Mouse (Mus musculus): ENCODE measurements at regions not wholly inside any gene's neighbourhood (a gene's known extent, or its start where the extent isn't known, plus 50 kb on each side); places are given as distances from the start of the nearest gene placed in this dataset.

DNA sequence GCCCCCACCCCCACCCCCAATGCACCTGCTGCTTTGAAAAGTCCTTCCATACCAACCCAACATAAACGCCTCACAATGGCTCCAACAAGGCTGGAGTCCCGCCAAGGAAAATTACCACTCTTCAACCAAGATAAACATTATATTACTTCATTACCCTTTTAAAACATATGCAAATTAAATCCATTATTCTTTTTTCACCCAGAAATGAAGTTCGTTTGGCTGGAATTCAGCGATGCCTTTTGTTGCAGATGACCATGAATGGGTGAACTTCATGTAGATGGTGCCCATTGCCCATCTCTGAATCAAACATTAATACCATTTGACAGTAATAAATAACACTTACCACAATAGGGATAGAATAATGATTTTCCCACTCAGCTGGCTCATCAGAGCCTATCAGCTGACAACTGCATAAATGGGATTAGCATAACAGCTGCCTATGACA lies 188.1 kb upstream of the Tox3 start:
- no peak overlapping the region for H3K4me3 ChIP-seq (ENCODE audit: low read depth, low read length)
- ATAC-seq (replicated peaks; ENCODE audit: low FRiP score) (no peak), DNase-seq (ENCODE audit: low spot score) (no peak)
- no peaks in the 10 kb centered on the region for H3K27me3 ChIP-seq (replicated peaks; ENCODE audit: control insufficient read depth, insufficient read depth, low read length)
- H3K9me3 ChIP-seq (ENCODE audit: control insufficient read depth, low read length): no peaks in the 10 kb centered on the region
- no peak overlapping the region for H3K4me2 ChIP-seq
- H3K36me3 ChIP-seq (ENCODE audit: control insufficient read depth, insufficient read depth, low read length): no peaks in the 10 kb centered on the region
- WGBS: 83% methylated on average over 4 of the region's 4 CpGs
- H3K9ac ChIP-seq (ENCODE audit: low read depth, low read length): no peak overlapping the region
- H3K4me1 ChIP-seq (replicated peaks; ENCODE audit: control insufficient read depth, insufficient read depth, low read length): no peaks in the 10 kb centered on the region
- H3K27ac ChIP-seq (ENCODE audit: low read depth, low read length): no peak overlapping the region

GRCm38 (mm10) chr8:90535515-90536156 lies 187.5 kb upstream of the Tox3 start:
- WGBS: 76% methylated on average over 8 of the region's 8 CpGs
- DNase-seq (ENCODE audit: low spot score) (no peak), ATAC-seq (replicated peaks; ENCODE audit: low FRiP score) (no peak)

DNA sequence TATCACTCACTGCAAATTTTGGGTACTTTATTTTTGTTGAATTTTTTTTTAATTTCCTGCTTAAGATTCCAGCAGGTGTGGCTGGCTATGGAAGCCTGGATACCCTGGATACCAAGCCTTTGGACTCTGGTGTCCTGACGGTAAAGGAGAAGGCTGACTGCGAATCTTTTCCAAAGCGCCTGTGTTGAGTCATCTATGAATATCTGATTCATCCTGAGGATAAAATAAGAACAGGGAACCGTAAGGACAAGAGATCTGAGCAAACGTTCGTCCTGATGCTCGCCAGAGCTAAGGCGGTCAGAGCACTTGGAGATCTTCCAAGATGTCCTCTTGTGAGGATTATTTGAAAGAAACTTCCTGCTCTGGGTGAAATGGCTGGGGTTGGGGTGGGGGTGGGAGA lies 173.2 kb upstream of the Tox3 start:
- Histone ChIP-seq H3K27ac (ENCODE audit: low read depth, low read length) (no peak overlapping the region), H3K36me3 (ENCODE audit: control insufficient read depth, insufficient read depth, low read length) (no peaks in the 10 kb centered on the region), H3K4me2 (no peak overlapping the region), H3K9ac (ENCODE audit: low read depth, low read length) (no peak overlapping the region), H3K4me1 (replicated peaks; ENCODE audit: control insufficient read depth, insufficient read depth, low read length) (no peaks in the 10 kb centered on the region), H3K9me3 (ENCODE audit: control insufficient read depth, low read length) (no peaks in the 10 kb centered on the region), H3K27me3 (replicated peaks; ENCODE audit: control insufficient read depth, insufficient read depth, low read length) (no peaks in the 10 kb centered on the region), H3K4me3 (ENCODE audit: low read depth, low read length) (no peak overlapping the region)
- no peak for DNase-seq (ENCODE audit: low spot score)
- ATAC-seq (replicated peaks; ENCODE audit: low FRiP score): no peak
- WGBS: 82% methylated on average over 8 of the region's 8 CpGs

More at GRCm38 (mm10) chr8:90535515-90536156, 187.5 kb upstream of the Tox3 start:
- no peaks in the 10 kb centered on the region for H3K36me3 ChIP-seq (ENCODE audit: control insufficient read depth, insufficient read depth, low read length)
- H3K9ac ChIP-seq (ENCODE audit: low read depth, low read length): no peak overlapping the region
- H3K4me2 ChIP-seq: no peak overlapping the region
- no peaks in the 10 kb centered on the region for H3K4me1 ChIP-seq (replicated peaks; ENCODE audit: control insufficient read depth, insufficient read depth, low read length)
- H3K4me3 ChIP-seq (ENCODE audit: low read depth, low read length): no peak overlapping the region
- no peak overlapping the region for H3K27ac ChIP-seq (ENCODE audit: low read depth, low read length)
- no peaks in the 10 kb centered on the region for H3K27me3 ChIP-seq (replicated peaks; ENCODE audit: control insufficient read depth, insufficient read depth, low read length)
- no peaks in the 10 kb centered on the region for H3K9me3 ChIP-seq (ENCODE audit: control insufficient read depth, low read length)

GRCm38 (mm10) chr8:90520186-90520585 lies 172.0 kb upstream of the Tox3 start:
- H3K4me1 ChIP-seq (replicated peaks; ENCODE audit: control insufficient read depth, insufficient read depth, low read length): no peaks in the 10 kb centered on the region
- H3K9me3 ChIP-seq (ENCODE audit: control insufficient read depth, low read length): no peaks in the 10 kb centered on the region
- no peaks in the 10 kb centered on the region for H3K36me3 ChIP-seq (ENCODE audit: control insufficient read depth, insufficient read depth, low read length)
- H3K27ac ChIP-seq (ENCODE audit: low read depth, low read length): no peak overlapping the region
- no peak overlapping the region for H3K9ac ChIP-seq (ENCODE audit: low read depth, low read length)
- H3K27me3 ChIP-seq (replicated peaks; ENCODE audit: control insufficient read depth, insufficient read depth, low read length): no peaks in the 10 kb centered on the region
- 38% methylated on average over 4 of the region's 4 CpGs for WGBS
- no peak for ATAC-seq (replicated peaks; ENCODE audit: low FRiP score)
- no peak for DNase-seq (ENCODE audit: low spot score)
- no peak overlapping the region for H3K4me2 ChIP-seq
- H3K4me3 ChIP-seq (ENCODE audit: low read depth, low read length): no peak overlapping the region

- Histone ChIP-seq H3K27me3 (replicated peaks; ENCODE audit: control insufficient read depth, insufficient read depth, low read length) (no peaks in the 10 kb centered on the region), H3K9ac (ENCODE audit: low read depth, low read length) (no peak overlapping the region), H3K27ac (ENCODE audit: low read depth, low read length) (no peak overlapping the region), H3K4me1 (replicated peaks; ENCODE audit: control insufficient read depth, insufficient read depth, low read length) (no peaks in the 10 kb centered on the region), H3K4me2 (no peak overlapping the region), H3K9me3 (ENCODE audit: control insufficient read depth, low read length) (no peaks in the 10 kb centered on the region), H3K36me3 (ENCODE audit: control insufficient read depth, insufficient read depth, low read length) (no peaks in the 10 kb centered on the region), H3K4me3 (ENCODE audit: low read depth, low read length) (no peak overlapping the region)
- no peak for DNase-seq (ENCODE audit: low spot score)
- WGBS: 86% methylated on average over 6 of the region's 6 CpGs
- no peak for ATAC-seq (replicated peaks; ENCODE audit: low FRiP score)
These were observed 171.4 kb upstream of the Tox3 start for GRCm38 (mm10) chr8:90519567-90519966.

DNA sequence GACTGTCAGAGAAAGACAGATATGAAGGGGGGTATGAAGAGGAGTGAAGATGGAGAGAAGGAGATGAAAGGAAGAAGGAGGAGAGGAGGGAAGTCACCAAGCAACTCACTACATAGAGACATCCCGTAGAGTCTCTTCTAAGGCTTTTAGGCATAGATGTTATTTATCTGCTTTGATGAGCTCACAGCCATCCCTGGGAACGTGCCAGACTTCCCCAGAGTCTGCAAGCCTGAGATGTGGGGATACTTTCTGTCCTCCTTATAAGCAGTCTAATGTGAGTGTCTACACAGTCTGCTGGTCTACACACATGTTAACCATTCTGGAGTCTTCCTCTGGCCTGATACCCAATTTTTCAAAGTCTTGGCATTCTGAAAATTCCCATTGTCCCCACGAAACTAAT lies 166.0 kb upstream of the Tox3 start:
- Histone ChIP-seq H3K27ac (ENCODE audit: low read depth, low read length) (no peak overlapping the region), H3K4me2 (no peak overlapping the region), H3K9ac (ENCODE audit: low read depth, low read length) (no peak overlapping the region), H3K36me3 (ENCODE audit: control insufficient read depth, insufficient read depth, low read length) (no peaks in the 10 kb centered on the region), H3K4me1 (replicated peaks; ENCODE audit: control insufficient read depth, insufficient read depth, low read length) (no peaks in the 10 kb centered on the region), H3K4me3 (ENCODE audit: low read depth, low read length) (no peak overlapping the region), H3K27me3 (replicated peaks; ENCODE audit: control insufficient read depth, insufficient read depth, low read length) (no peaks in the 10 kb centered on the region), H3K9me3 (ENCODE audit: control insufficient read depth, low read length) (no peaks in the 10 kb centered on the region)
- ATAC-seq (replicated peaks; ENCODE audit: low FRiP score) (no peak), DNase-seq (ENCODE audit: low spot score) (no peak)
- WGBS: 50% methylated on average over 3 of the region's 3 CpGs

- no peaks in the 10 kb centered on the region for H3K9me3 ChIP-seq (ENCODE audit: control insufficient read depth, low read length)
- ATAC-seq (replicated peaks; ENCODE audit: low FRiP score): no peak
- no peak for DNase-seq (ENCODE audit: low spot score)
- H3K4me3 ChIP-seq (ENCODE audit: low read depth, low read length): no peak overlapping the region
- H3K9ac ChIP-seq (ENCODE audit: low read depth, low read length): no peak overlapping the region
- WGBS: 96% methylated on average over 4 of the region's 4 CpGs
- no peaks in the 10 kb centered on the region for H3K36me3 ChIP-seq (ENCODE audit: control insufficient read depth, insufficient read depth, low read length)
- H3K4me1 ChIP-seq (replicated peaks; ENCODE audit: control insufficient read depth, insufficient read depth, low read length): no peaks in the 10 kb centered on the region
- H3K27me3 ChIP-seq (replicated peaks; ENCODE audit: control insufficient read depth, insufficient read depth, low read length): no peaks in the 10 kb centered on the region
- no peak overlapping the region for H3K27ac ChIP-seq (ENCODE audit: low read depth, low read length)
- H3K4me2 ChIP-seq: no peak overlapping the region
These were observed 165.5 kb upstream of the Tox3 start for GRCm38 (mm10) chr8:90513601-90514000.

DNA sequence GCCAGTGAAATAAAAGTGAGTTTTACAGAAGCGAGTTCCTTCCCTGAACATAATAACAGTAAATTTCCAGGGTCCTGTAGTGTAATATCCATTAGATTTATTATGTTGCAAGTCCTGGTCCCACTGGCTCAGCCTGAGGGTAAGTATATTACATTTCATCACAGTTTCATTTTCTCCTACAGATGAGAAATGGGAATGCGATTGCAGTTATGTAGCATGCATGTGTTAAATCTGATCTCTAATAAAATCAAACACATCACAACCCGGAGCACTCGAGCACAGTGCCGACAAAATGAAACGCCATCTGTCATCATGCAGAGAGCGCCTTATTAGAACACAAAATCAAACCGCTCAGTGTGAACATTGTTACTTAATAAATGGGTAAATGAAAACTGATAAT lies 165.0 kb upstream of the Tox3 start:
- no peak overlapping the region for H3K9ac ChIP-seq (ENCODE audit: low read depth, low read length)
- no peaks in the 10 kb centered on the region for H3K9me3 ChIP-seq (ENCODE audit: control insufficient read depth, low read length)
- no peak for DNase-seq (ENCODE audit: low spot score)
- ATAC-seq (replicated peaks; ENCODE audit: low FRiP score): no peak
- H3K36me3 ChIP-seq (ENCODE audit: control insufficient read depth, insufficient read depth, low read length): no peaks in the 10 kb centered on the region
- H3K27me3 ChIP-seq (replicated peaks; ENCODE audit: control insufficient read depth, insufficient read depth, low read length): no peaks in the 10 kb centered on the region
- no peak overlapping the region for H3K27ac ChIP-seq (ENCODE audit: low read depth, low read length)
- H3K4me2 ChIP-seq: no peak overlapping the region
- H3K4me1 ChIP-seq (replicated peaks; ENCODE audit: control insufficient read depth, insufficient read depth, low read length): no peaks in the 10 kb centered on the region
- WGBS: 88% methylated on average over 8 of the region's 8 CpGs
- no peak overlapping the region for H3K4me3 ChIP-seq (ENCODE audit: low read depth, low read length)

- Histone ChIP-seq H3K4me3 (ENCODE audit: low read depth, low read length) (no peak overlapping the region), H3K4me2 (no peak overlapping the region), H3K27me3 (replicated peaks; ENCODE audit: control insufficient read depth, insufficient read depth, low read length) (no peaks in the 10 kb centered on the region), H3K9ac (ENCODE audit: low read depth, low read length) (no peak overlapping the region), H3K9me3 (ENCODE audit: control insufficient read depth, low read length) (no peaks in the 10 kb centered on the region), H3K4me1 (replicated peaks; ENCODE audit: control insufficient read depth, insufficient read depth, low read length) (no peaks in the 10 kb centered on the region), H3K27ac (ENCODE audit: low read depth, low read length) (no peak overlapping the region), H3K36me3 (ENCODE audit: control insufficient read depth, insufficient read depth, low read length) (no peaks in the 10 kb centered on the region)
- ATAC-seq (replicated peaks; ENCODE audit: low FRiP score) (no peak), DNase-seq (ENCODE audit: low spot score) (no peak)
- 58% methylated on average over 2 of the region's 2 CpGs for WGBS
These were observed 164.5 kb upstream of the Tox3 start for GRCm38 (mm10) chr8:90512594-90512993.

Data from liver, embryonic 11.5 days (tissue).